Mouse (Mus musculus) liver, embryonic 14.5 days (tissue): ENCODE measurements around the gene Kansl1l.

Experiments used
- CTCF ChIP-seq: IDR thresholded peaks from 2 replicates; pipeline ENCODE4 v1.5.1; 2016; ENCODE audit warnings: antibody characterized with exemption, low read depth, control low read depth
- EP300 ChIP-seq: IDR thresholded peaks from 2 replicates; pipeline ENCODE4 v1.6.1; 2016; ENCODE audit warnings: antibody characterized with exemption, low read depth

DNA sequence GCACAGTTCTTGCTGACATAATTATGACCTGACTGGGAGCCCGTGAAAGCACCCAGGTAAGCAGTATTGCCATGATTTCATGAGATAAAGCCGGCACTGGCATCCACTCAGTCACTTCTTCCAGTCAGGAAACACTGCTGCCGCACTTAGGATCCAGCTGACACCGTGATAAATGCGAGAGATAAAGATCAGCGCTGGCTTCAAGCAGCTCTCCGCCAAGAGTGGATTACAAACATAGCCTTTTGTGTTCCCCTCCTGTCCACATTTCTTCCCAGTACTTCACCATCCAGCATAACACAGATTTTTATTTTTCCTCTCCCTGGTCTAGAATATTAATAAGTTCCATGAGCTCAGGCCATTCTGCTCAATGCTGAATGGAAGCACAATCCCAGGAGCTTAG lies 2.9 kb upstream of the Kansl1l start:
- TF ChIP-seq EP300 (no peak), CTCF (no peak)
